Mouse (Mus musculus): ENCODE measurements around the gene Rictor. TPM values are rescaled to one million over a fixed set of nuclear protein-coding genes. Genes with fewer than 3 reads are reported as not detected.

Gene Rictor
- total and polyA plus RNA-seq, 2 experiments = 3.0 to 21.5 TPM

GRCm38 (mm10) chr15:6815807-6816206 lies 107.6 kb downstream of the Rictor start:
- no peak for TF ChIP-seq CTCF (IDR thresholded peaks at IDR 0.05; ENCODE audit: low read depth, low read length)
- no peak for TF ChIP-seq POLR2A (IDR thresholded peaks at IDR 0.05; ENCODE audit: extremely low read depth, insufficient read depth, low read length)
- Histone ChIP-seq H3K36me3 (ENCODE audit: control insufficient read depth, insufficient read depth, low read length) (no peaks in the 10 kb centered on the region), H3K4me3 (ENCODE audit: insufficient read depth, low read depth, low read length) (no peak overlapping the region), H3K79me2 (ENCODE audit: control insufficient read depth, insufficient read depth, low read length) (no peaks in the 10 kb centered on the region), H3K9ac (ENCODE audit: low read depth, low read length) (no peak overlapping the region), H3K27me3 (ENCODE audit: control insufficient read depth, insufficient read depth, low read length) (no peaks in the 10 kb centered on the region), H3K4me1 (ENCODE audit: control insufficient read depth, insufficient read depth, low read length) (no peaks in the 10 kb centered on the region), H3K27ac (replicated peaks; ENCODE audit: insufficient read depth, low read depth, low read length) (no peak overlapping the region)
- 83% methylated on average over 4 of the region's 4 CpGs for WGBS
- no peak for DNase-seq (ENCODE audit: extremely low read depth, low read depth, low spot score)

- DNase-seq (ENCODE audit: extremely low read depth, low read depth, low spot score) = peak; percentile 45
- no peaks in the 10 kb centered on the region for H3K4me1 ChIP-seq (ENCODE audit: control insufficient read depth, insufficient read depth, low read length)
- H3K36me3 ChIP-seq (ENCODE audit: control insufficient read depth, insufficient read depth, low read length) = no peaks in the 10 kb centered on the region
- H3K4me3 ChIP-seq (ENCODE audit: insufficient read depth, low read depth, low read length) = no peak overlapping the region
- H3K9ac ChIP-seq (ENCODE audit: low read depth, low read length) = no peak overlapping the region
- no peaks in the 10 kb centered on the region for H3K79me2 ChIP-seq (ENCODE audit: control insufficient read depth, insufficient read depth, low read length)
- TF ChIP-seq CTCF (IDR thresholded peaks at IDR 0.05; ENCODE audit: low read depth, low read length) (peak; percentile 52), POLR2A (IDR thresholded peaks at IDR 0.05; ENCODE audit: extremely low read depth, insufficient read depth, low read length) (no peak)
- WGBS = 41% methylated on average over 4 of the region's 4 CpGs
- no peaks in the 10 kb centered on the region; the same call in 1 of the 2 replicates for H3K27me3 ChIP-seq (ENCODE audit: control insufficient read depth, insufficient read depth, low read length)
- H3K27ac ChIP-seq (replicated peaks; ENCODE audit: insufficient read depth, low read depth, low read length) = no peak overlapping the region
Observed at GRCm38 (mm10) chr15:6840199-6840598, 132.0 kb downstream of the Rictor start.

DNA sequence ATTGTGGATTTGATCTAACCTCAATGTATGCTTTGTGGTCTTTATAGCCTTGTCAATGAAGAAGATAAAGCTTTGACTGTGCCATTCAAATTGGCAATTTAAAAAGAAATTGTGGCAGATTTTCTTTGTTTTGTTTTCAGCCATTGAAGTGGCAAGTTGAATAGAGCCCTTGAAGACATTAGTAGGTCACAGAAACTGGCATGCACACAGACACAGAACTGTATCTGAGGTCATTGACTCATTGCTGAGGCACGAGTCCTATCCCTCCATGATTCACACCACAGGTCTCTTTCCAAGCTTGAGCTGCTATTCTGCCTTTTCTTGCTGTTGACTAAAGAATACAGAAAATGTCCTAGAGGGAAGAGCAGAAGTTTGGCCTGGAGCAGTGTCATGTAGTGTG lies 141.7 kb downstream of the Rictor start:
- Histone ChIP-seq H3K79me2 (ENCODE audit: control insufficient read depth, insufficient read depth, low read length) (no peaks in the 10 kb centered on the region), H3K9ac (ENCODE audit: low read depth, low read length) (no peak overlapping the region), H3K36me3 (ENCODE audit: control insufficient read depth, insufficient read depth, low read length) (no peaks in the 10 kb centered on the region), H3K27me3 (ENCODE audit: control insufficient read depth, insufficient read depth, low read length) (no peaks in the 10 kb centered on the region), H3K4me1 (ENCODE audit: control insufficient read depth, insufficient read depth, low read length) (no peaks in the 10 kb centered on the region), H3K27ac (replicated peaks; ENCODE audit: insufficient read depth, low read depth, low read length) (no peak overlapping the region), H3K4me3 (ENCODE audit: insufficient read depth, low read depth, low read length) (no peak overlapping the region)
- WGBS = 62% methylated on average over 1 of the region's 1 CpGs
- TF ChIP-seq CTCF (IDR thresholded peaks at IDR 0.05; ENCODE audit: low read depth, low read length) (no peak), POLR2A (IDR thresholded peaks at IDR 0.05; ENCODE audit: extremely low read depth, insufficient read depth, low read length) (no peak)
- no peak for DNase-seq (ENCODE audit: extremely low read depth, low read depth, low spot score)

Other genes with a start within 250 kb of the Rictor start
- gene Fyb, start 185.5 kb upstream of the Rictor start, total RNA-seq (2014; rRNA removed) = 40.8 and 42.3 TPM in 2 replicates
- gene Fyb, start 185.5 kb upstream of the Rictor start, polyA plus RNA-seq (2012; rRNA removed) = 61.4 and 98.2 TPM in 2 replicates
- 4.8 and 6.4 TPM in 2 replicates for gene Osmr, start 166.6 kb downstream of the Rictor start, total RNA-seq (2014; rRNA removed)
- gene Osmr, start 166.6 kb downstream of the Rictor start, polyA plus RNA-seq (2012; rRNA removed) = 0.41 and 0.69 TPM in 2 replicates

Data from liver, adult 2 months (tissue).